Mouse (Mus musculus) megakaryocyte, embryonic 14.5 days (primary cell): Measurements from ENCODE around the gene B4galt7.

ENCODE experiments used
- FLI1 ChIP-seq: IDR thresholded peaks from 2 replicates; pipeline ENCODE4 v1.6.1; 2012; ENCODE audit warnings: low read length, inconsistent platforms, mixed read lengths
- GATA1 ChIP-seq: IDR thresholded peaks from 3 replicates; pipeline ENCODE4 v1.6.1; 2012; ENCODE audit warnings: mixed read lengths, low read length, inconsistent platforms, borderline replicate concordance

DNA sequence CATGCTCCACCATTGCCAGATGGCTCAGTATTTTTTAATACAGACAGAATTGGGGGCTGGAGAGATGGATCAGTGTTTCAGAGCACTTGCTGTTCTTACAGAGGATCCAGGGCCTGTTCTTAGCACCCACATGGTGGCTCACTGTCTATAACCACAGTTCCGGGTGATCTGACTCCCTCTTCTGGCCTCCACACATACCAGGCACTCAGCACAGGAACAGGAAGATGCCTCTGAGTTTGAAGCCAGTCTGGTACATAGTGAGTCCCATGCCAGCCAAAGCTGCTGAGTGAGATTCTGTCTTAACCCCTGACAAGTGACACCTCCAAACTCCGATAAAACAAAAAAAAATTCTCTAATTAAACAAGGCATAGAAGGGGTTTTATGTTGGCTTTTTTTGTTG is 20.6 kb downstream of the B4galt7 start:
- no peak for TF ChIP-seq FLI1
- TF ChIP-seq GATA1, result no peak
